Mouse (Mus musculus): ENCODE measurements around the gene Foxl1. TPM values are rescaled to one million over a fixed set of nuclear protein-coding genes. Genes with fewer than 3 reads are reported as not detected.

The Foxl1 gene
- polyA plus RNA-seq, 1 experiment from 2014 or later = 6.6 TPM

DNA sequence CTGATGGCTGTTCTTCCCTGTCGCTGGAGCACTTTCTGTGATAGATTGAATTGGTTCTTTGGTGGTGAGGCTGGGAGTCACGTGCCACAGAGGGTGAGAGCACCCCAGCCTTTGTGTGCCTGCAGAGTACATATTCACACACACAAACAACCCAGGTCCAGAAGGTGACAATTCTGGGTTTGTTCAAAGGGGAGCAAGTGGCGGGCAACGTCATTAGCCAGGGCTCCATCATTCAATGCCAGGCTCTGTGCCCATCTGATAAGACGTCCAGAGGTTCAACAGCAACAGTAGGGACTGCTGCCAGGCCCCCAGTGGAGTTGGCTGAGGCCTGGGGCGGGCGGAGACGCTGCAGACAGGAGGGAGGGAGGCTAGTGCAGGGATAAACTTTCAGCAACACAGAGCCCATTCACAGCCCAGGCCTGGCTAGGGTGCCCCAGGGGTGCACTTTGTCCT, 36.3 kb downstream of the Foxl1 start:
- WGBS = 53% methylated on average over 8 of the region's 8 CpGs
- no peak overlapping the region for H3K4me3 ChIP-seq (ENCODE audit: low read length)
- no peak overlapping the region for H3K4me2 ChIP-seq (replicated peaks; ENCODE audit: low read depth, low read length)
- H3K4me1 ChIP-seq (ENCODE audit: control insufficient read depth, insufficient read depth, low read length) = peaks cover 18% of the 10 kb centered on the region
- H3K9me3 ChIP-seq (ENCODE audit: control insufficient read depth, low read length) = no peaks in the 10 kb centered on the region
- no peak overlapping the region for H3K27ac ChIP-seq (ENCODE audit: low read depth, low read length)
- ATAC-seq (ENCODE audit: low FRiP score, low TSS enrichment) = peak; percentile 56; the same call in 1 of the 2 replicates
- no peaks in the 10 kb centered on the region for H3K27me3 ChIP-seq (ENCODE audit: control insufficient read depth, insufficient read depth, low read length)
- no peak overlapping the region for H3K9ac ChIP-seq (ENCODE audit: low read depth, low read length)
- no peaks in the 10 kb centered on the region for H3K36me3 ChIP-seq (ENCODE audit: control insufficient read depth, insufficient read depth, low read length)

DNA sequence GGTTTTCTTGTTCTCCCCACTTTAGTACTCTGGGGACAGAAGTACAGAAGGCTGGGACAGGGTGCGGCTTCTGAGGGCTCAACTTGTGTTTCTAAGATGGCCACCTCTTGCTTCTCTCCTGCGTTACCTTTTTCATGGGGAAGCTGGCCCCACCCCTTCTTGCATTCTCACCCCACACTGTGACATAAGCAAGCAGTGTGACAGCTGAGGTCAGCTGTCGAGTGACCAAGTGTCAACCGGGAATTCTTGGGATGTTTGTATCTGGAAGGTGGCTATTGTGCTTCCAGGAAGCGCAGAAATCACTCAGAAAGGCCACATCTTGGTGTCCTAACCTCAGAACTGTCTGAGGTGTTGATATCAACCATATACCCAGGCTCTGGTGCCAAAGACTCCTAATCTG, 40.3 kb downstream of the Foxl1 start:
- no peaks in the 10 kb centered on the region for H3K9me3 ChIP-seq (ENCODE audit: control insufficient read depth, low read length)
- H3K4me2 ChIP-seq (replicated peaks; ENCODE audit: low read depth, low read length) = no peak overlapping the region
- no peak for ATAC-seq (ENCODE audit: low FRiP score, low TSS enrichment)
- H3K4me3 ChIP-seq (ENCODE audit: low read length) = no peak overlapping the region
- H3K27ac ChIP-seq (ENCODE audit: low read depth, low read length) = no peak overlapping the region
- WGBS = 74% methylated on average over 5 of the region's 5 CpGs
- no peaks in the 10 kb centered on the region for H3K27me3 ChIP-seq (ENCODE audit: control insufficient read depth, insufficient read depth, low read length)
- H3K36me3 ChIP-seq (ENCODE audit: control insufficient read depth, insufficient read depth, low read length) = no peaks in the 10 kb centered on the region
- no peak overlapping the region for H3K9ac ChIP-seq (ENCODE audit: low read depth, low read length)
- peaks cover 26% of the 10 kb centered on the region for H3K4me1 ChIP-seq (ENCODE audit: control insufficient read depth, insufficient read depth, low read length)

GRCm38 (mm10) chr8:121170116-121170515, 42.4 kb downstream of the Foxl1 start:
- peak; percentile 16; the same call in 1 of the 2 replicates for ATAC-seq (ENCODE audit: low FRiP score, low TSS enrichment)
- 19% methylated on average over 7 of the region's 7 CpGs for WGBS
- Histone ChIP-seq H3K9me3 (ENCODE audit: control insufficient read depth, low read length) (no peaks in the 10 kb centered on the region), H3K4me1 (ENCODE audit: control insufficient read depth, insufficient read depth, low read length) (peaks cover 28% of the 10 kb centered on the region), H3K36me3 (ENCODE audit: control insufficient read depth, insufficient read depth, low read length) (no peaks in the 10 kb centered on the region), H3K4me2 (replicated peaks; ENCODE audit: low read depth, low read length) (no peak overlapping the region), H3K27me3 (ENCODE audit: control insufficient read depth, insufficient read depth, low read length) (no peaks in the 10 kb centered on the region), H3K4me3 (ENCODE audit: low read length) (no peak overlapping the region), H3K27ac (ENCODE audit: low read depth, low read length) (peak overlapping the region; percentile 32; the same call in 1 of the 2 replicates), H3K9ac (ENCODE audit: low read depth, low read length) (no peak overlapping the region)

DNA sequence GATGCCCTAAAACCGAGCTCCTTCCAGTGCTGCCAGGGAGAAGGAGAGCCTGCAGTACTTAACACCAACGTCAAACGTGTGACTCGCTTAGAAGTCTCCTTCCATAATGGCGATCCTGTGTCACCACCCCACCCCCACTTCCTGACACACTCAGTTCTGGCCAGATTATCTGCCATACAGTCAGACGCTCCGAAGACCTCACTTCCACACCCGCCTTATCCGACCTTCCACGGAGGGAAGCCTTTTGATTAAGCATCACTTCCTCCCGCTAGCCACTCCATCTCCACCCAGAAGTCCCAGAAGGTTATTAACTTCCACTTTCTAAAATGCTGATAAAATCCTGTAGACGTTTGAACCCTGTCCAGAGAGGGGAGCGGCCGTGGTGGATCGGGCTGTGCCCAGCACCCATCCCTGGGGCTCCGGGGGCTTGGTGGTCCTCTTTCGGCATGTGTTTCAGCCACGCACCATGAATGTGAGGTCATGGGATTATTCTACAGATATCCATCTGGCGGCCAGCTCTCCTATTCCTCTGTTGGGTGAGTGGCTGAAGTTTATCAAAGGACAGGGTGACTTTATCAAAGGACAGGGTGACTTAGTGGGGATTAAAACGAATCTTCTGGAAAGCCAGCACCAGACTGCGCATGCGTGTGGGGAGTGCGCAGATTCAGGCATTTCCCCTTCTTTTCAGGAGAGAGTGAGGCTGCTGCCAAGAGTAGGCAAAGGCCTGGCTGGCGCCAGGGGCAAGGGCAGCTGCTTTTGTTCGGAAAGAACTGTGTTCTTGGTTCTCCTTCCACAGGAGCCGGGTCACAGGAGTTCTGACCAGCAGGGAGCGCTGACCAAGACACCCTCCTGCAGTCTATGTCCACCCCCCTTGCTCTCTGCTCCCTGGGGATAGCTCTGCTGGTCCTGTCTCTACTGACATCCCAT, 43.1 kb downstream of the Foxl1 start:
- Histone ChIP-seq H3K4me3 (ENCODE audit: low read length) (no peak overlapping the region), H3K9ac (ENCODE audit: low read depth, low read length) (no peak overlapping the region), H3K4me1 (ENCODE audit: control insufficient read depth, insufficient read depth, low read length) (peaks cover 36% of the 10 kb centered on the region), H3K4me2 (replicated peaks; ENCODE audit: low read depth, low read length) (no peak overlapping the region), H3K27me3 (ENCODE audit: control insufficient read depth, insufficient read depth, low read length) (no peaks in the 10 kb centered on the region), H3K36me3 (ENCODE audit: control insufficient read depth, insufficient read depth, low read length) (no peaks in the 10 kb centered on the region), H3K9me3 (ENCODE audit: control insufficient read depth, low read length) (no peaks in the 10 kb centered on the region), H3K27ac (ENCODE audit: low read depth, low read length) (no peak overlapping the region)
- WGBS = 49% methylated on average over 27 of the region's 27 CpGs
- no peak for ATAC-seq (ENCODE audit: low FRiP score, low TSS enrichment)

- Histone ChIP-seq H3K4me3 (ENCODE audit: low read length) (no peak overlapping the region), H3K27ac (ENCODE audit: low read depth, low read length) (no peak overlapping the region), H3K27me3 (ENCODE audit: control insufficient read depth, insufficient read depth, low read length) (no peaks in the 10 kb centered on the region), H3K9ac (ENCODE audit: low read depth, low read length) (no peak overlapping the region), H3K4me1 (ENCODE audit: control insufficient read depth, insufficient read depth, low read length) (peaks cover 43% of the 10 kb centered on the region), H3K36me3 (ENCODE audit: control insufficient read depth, insufficient read depth, low read length) (no peaks in the 10 kb centered on the region), H3K4me2 (replicated peaks; ENCODE audit: low read depth, low read length) (no peak overlapping the region), H3K9me3 (ENCODE audit: control insufficient read depth, low read length) (no peaks in the 10 kb centered on the region)
- ATAC-seq (ENCODE audit: low FRiP score, low TSS enrichment) = no peak
- 41% methylated on average over 8 of the region's 8 CpGs for WGBS
These were observed 44.8 kb downstream of the Foxl1 start for GRCm38 (mm10) chr8:121172567-121172966.

DNA sequence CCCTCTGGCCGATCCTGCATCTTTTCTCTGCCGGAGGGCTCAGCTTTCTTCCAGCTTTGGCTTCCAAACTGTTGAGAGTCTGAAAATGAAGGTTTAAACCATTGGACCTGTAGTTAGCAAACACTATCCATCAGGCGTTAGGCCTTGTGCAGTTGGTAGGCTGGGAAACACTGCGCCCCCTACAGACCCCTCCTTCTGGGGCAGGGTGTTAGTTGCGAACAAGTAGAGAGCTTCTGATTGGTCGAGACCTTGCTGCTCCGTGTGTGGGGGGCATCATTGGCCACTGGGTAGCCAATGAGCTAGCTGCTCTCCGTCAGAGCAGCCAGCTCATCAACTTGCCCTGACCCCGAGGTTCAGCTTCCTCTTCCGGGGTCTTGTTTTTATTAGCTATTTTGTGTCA, 46.4 kb downstream of the Foxl1 start:
- no peaks in the 10 kb centered on the region for H3K36me3 ChIP-seq (ENCODE audit: control insufficient read depth, insufficient read depth, low read length)
- no peaks in the 10 kb centered on the region for H3K9me3 ChIP-seq (ENCODE audit: control insufficient read depth, low read length)
- peak overlapping the region; percentile 78; the same call in 1 of the 2 replicates for H3K27ac ChIP-seq (ENCODE audit: low read depth, low read length)
- 54% methylated on average over 10 of the region's 10 CpGs for WGBS
- peaks cover 43% of the 10 kb centered on the region for H3K4me1 ChIP-seq (ENCODE audit: control insufficient read depth, insufficient read depth, low read length)
- ATAC-seq (ENCODE audit: low FRiP score, low TSS enrichment) = no peak; the same call in 1 of the 2 replicates
- H3K9ac ChIP-seq (ENCODE audit: low read depth, low read length) = no peak overlapping the region
- H3K4me3 ChIP-seq (ENCODE audit: low read length) = no peak overlapping the region
- H3K4me2 ChIP-seq (replicated peaks; ENCODE audit: low read depth, low read length) = no peak overlapping the region; the same call in 1 of the 2 replicates
- no peaks in the 10 kb centered on the region for H3K27me3 ChIP-seq (ENCODE audit: control insufficient read depth, insufficient read depth, low read length)

GRCm38 (mm10) chr8:121174721-121175539, 47.2 kb downstream of the Foxl1 start:
- Histone ChIP-seq H3K4me1 (ENCODE audit: control insufficient read depth, insufficient read depth, low read length) (peaks cover 40% of the 10 kb centered on the region), H3K9me3 (ENCODE audit: control insufficient read depth, low read length) (no peaks in the 10 kb centered on the region), H3K27ac (ENCODE audit: low read depth, low read length) (peak overlapping the region; percentile 78), H3K4me3 (ENCODE audit: low read length) (no peak overlapping the region), H3K4me2 (replicated peaks; ENCODE audit: low read depth, low read length) (peak overlapping the region; percentile 8), H3K27me3 (ENCODE audit: control insufficient read depth, insufficient read depth, low read length) (no peaks in the 10 kb centered on the region), H3K36me3 (ENCODE audit: control insufficient read depth, insufficient read depth, low read length) (no peaks in the 10 kb centered on the region), H3K9ac (ENCODE audit: low read depth, low read length) (0 out of 2 replicates have a peak overlapping the region, but pooled peaks have one; percentile 9)
- 24% methylated on average over 29 of the region's 30 CpGs for WGBS
- no peak for ATAC-seq (ENCODE audit: low FRiP score, low TSS enrichment)

DNA sequence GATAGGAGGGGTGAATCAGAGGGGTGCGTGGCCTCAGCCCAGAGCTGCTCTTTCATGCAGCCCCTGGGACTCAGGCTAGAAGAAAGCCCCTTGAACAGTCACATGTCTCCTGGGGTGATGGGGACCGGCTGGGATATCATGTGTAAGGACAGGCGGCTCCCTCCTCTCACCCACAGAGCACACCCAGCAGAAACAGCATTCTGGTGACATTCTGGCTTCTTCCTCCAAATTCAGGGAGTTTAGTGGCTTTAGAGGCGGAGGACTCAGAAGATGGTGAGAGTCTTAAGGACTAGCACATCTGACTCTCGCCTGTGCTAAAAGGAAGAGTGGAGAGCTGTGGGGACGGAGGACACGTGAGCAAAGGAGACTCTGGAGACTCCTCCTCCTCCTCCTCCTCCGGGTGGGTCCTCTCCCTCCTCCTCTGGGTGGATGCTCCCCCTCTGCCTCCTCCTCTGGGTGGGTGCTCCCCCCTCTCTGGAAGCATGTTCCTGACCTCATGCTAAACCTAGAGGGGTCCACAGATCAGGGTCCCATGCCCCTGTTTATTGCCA, 47.9 kb downstream of the Foxl1 start:
- Histone ChIP-seq H3K9ac (ENCODE audit: low read depth, low read length) (0 out of 2 replicates have a peak overlapping the region, but pooled peaks have one; percentile 9), H3K36me3 (ENCODE audit: control insufficient read depth, insufficient read depth, low read length) (no peaks in the 10 kb centered on the region), H3K27ac (ENCODE audit: low read depth, low read length) (peak overlapping the region; percentile 6), H3K4me3 (ENCODE audit: low read length) (no peak overlapping the region), H3K4me2 (replicated peaks; ENCODE audit: low read depth, low read length) (peak overlapping the region; percentile 8), H3K27me3 (ENCODE audit: control insufficient read depth, insufficient read depth, low read length) (no peaks in the 10 kb centered on the region), H3K4me1 (ENCODE audit: control insufficient read depth, insufficient read depth, low read length) (peaks cover 38% of the 10 kb centered on the region), H3K9me3 (ENCODE audit: control insufficient read depth, low read length) (no peaks in the 10 kb centered on the region)
- 48% methylated on average over 8 of the region's 8 CpGs for WGBS
- ATAC-seq (ENCODE audit: low FRiP score, low TSS enrichment) = peak; percentile 17; the same call in 1 of the 2 replicates

All from kidney, embryonic 14.5 days (tissue).